In genomic region chr10:128950208-128950887, GRCm38 (mm10) we compare ENCODE assay signal across 36 mouse cellular contexts. TPM values are rescaled to one million over a fixed set of nuclear protein-coding genes. Genes with fewer than 3 reads are reported as not detected.
DNase-seq lines count a peak whose midpoint lies in the region; ATAC-seq and TF ChIP-seq lines count a peak whose summit lies in the region.
"Had no signal": no experiment of that assay in that cellular context is flagged by ENCODE, and none has a peak within 500 bp of the region (broad histone marks: within the 10 kb centered on the region; RNA-seq: fewer than 3 reads in every experiment).

No protein-coding gene starts in this region.

- H3K27ac ChIP-seq in intestine, embryonic 15.5 days, result no peak overlapping the region
- H3K27ac ChIP-seq in intestine, embryonic 16.5 days (ENCODE audit: low read length), result no peak overlapping the region
- H3K27ac ChIP-seq: embryonic facial prominence, embryonic 12.5 days; forebrain, embryonic 10.5 days; forebrain, embryonic 15.5 days; heart, embryonic 10.5 days; hindbrain, embryonic 13.5 days; liver, embryonic 15.5 days; lung, embryonic 15.5 days; stomach, embryonic 15.5 days had no signal

- in situ Hi-C loops in Patski (cut with MboI; ENCODE audit: low pct_unique_long_range_greater_than_20kb), result no loop called here

- H3K4me1 ChIP-seq in intestine, embryonic 15.5 days (replicated peaks), result no peaks in the 10 kb centered on the region
- no peaks in the 10 kb centered on the region for H3K4me1 ChIP-seq in intestine, embryonic 16.5 days (ENCODE audit: control insufficient read depth, insufficient read depth, low read length)
- H3K4me1 ChIP-seq: embryonic facial prominence, embryonic 12.5 days; forebrain, embryonic 10.5 days; forebrain, embryonic 15.5 days; hindbrain, embryonic 13.5 days; liver, embryonic 15.5 days; lung, embryonic 15.5 days; stomach, embryonic 15.5 days had no signal

- no peaks in the 10 kb centered on the region for H3K27me3 ChIP-seq in intestine, embryonic 15.5 days (replicated peaks)
- H3K27me3 ChIP-seq in intestine, embryonic 16.5 days (replicated peaks; ENCODE audit: control insufficient read depth, insufficient read depth, low read length), result no peaks in the 10 kb centered on the region
- H3K27me3 ChIP-seq in Patski, result no peaks in the 10 kb centered on the region
- H3K27me3 ChIP-seq: embryonic facial prominence, embryonic 12.5 days; forebrain, embryonic 15.5 days; hindbrain, embryonic 13.5 days; lung, embryonic 15.5 days; stomach, embryonic 15.5 days had no signal

- TF ChIP-seq CTCF in Patski (IDR thresholded peaks at IDR 0.05), result no peak

- no peaks in the 10 kb centered on the region for H3K9me3 ChIP-seq in intestine, embryonic 15.5 days
- no peaks in the 10 kb centered on the region for H3K9me3 ChIP-seq in intestine, embryonic 16.5 days (ENCODE audit: control insufficient read depth, low read length)
- H3K9me3 ChIP-seq: embryonic facial prominence, embryonic 12.5 days; forebrain, embryonic 10.5 days; forebrain, embryonic 15.5 days; heart, embryonic 10.5 days; hindbrain, embryonic 13.5 days; liver, embryonic 15.5 days; lung, embryonic 15.5 days; stomach, embryonic 15.5 days had no signal

- DNase-seq in right cerebral cortex, adult 18-20 months, result peak; percentile 18
- no peak for DNase-seq in right cerebral cortex, postnatal 10 days (ENCODE audit: low spot score in 2 of 2)
- no peak for DNase-seq in Patski (ENCODE audit: low read depth, low spot score)
- no peak for DNase-seq in adrenal gland, postnatal 4 days (ENCODE audit: low spot score in 2 of 2)
- DNase-seq in thymus, postnatal 14 days, result no peak
- DNase-seq: adrenal gland, postnatal 10 days; B cell, adult 2 months; cerebellum, adult 11-12 months; cerebellum, adult 9-11 months; embryo, embryonic 11 days; gastrocnemius, postnatal 10 days; heart, postnatal 36 days; kidney, adult 11 months; kidney, postnatal 10 days; layer of hippocampus, postnatal 36 days; liver; right cerebral cortex, postnatal 25 days had no signal

- H3K36me3 ChIP-seq in intestine, embryonic 15.5 days, result no peaks in the 10 kb centered on the region
- H3K36me3 ChIP-seq in intestine, embryonic 16.5 days (ENCODE audit: control insufficient read depth, insufficient read depth, low read length), result no peaks in the 10 kb centered on the region
- H3K36me3 ChIP-seq: embryonic facial prominence, embryonic 12.5 days; forebrain, embryonic 10.5 days; forebrain, embryonic 15.5 days; heart, embryonic 10.5 days; hindbrain, embryonic 13.5 days; liver, embryonic 15.5 days; lung, embryonic 15.5 days; stomach, embryonic 15.5 days had no signal

- no peak overlapping the region for H3K4me3 ChIP-seq in intestine, embryonic 15.5 days (replicated peaks)
- no peak overlapping the region for H3K4me3 ChIP-seq in intestine, embryonic 16.5 days (ENCODE audit: low read length)
- H3K4me3 ChIP-seq: embryonic facial prominence, embryonic 12.5 days; forebrain, embryonic 10.5 days; forebrain, embryonic 15.5 days; heart, embryonic 10.5 days; hindbrain, embryonic 13.5 days; liver, embryonic 15.5 days; lung, embryonic 15.5 days; stomach, embryonic 15.5 days had no signal

- H3K9ac ChIP-seq in intestine, embryonic 15.5 days, result no peak overlapping the region
- H3K9ac ChIP-seq in intestine, embryonic 16.5 days (ENCODE audit: low read depth, low read length), result no peak overlapping the region
- H3K9ac ChIP-seq: embryonic facial prominence, embryonic 12.5 days; forebrain, embryonic 15.5 days; hindbrain, embryonic 13.5 days; liver, embryonic 15.5 days; lung, embryonic 15.5 days; stomach, embryonic 15.5 days had no signal

- 58% methylated on average over 16 of the region's 16 CpGs for WGBS in intestine, embryonic 15.5 days
- 58% methylated on average over 16 of the region's 16 CpGs for WGBS in intestine, embryonic 16.5 days

- POLR2A ChIA-PET in Patski (lab: Charles Lee), result interaction anchor here (1.1 kb wide), 1 partner anchor 27 kb away, joined by 3 read pairs; the partner anchor contains the start of gene Bloc1s1

- peak; percentile 36; the same call in 1 of the 2 replicates for ATAC-seq in intestine, embryonic 15.5 days
- no peak for ATAC-seq in intestine, embryonic 16.5 days
- peak; percentile 37 for ATAC-seq in Patski
- ATAC-seq: forebrain, embryonic 15.5 days had no signal

- CTCF ChIA-PET in Patski (lab: Charles Lee), result interaction anchor here (0.6 to 2.1 kb wide), 2 partner anchors 27 kb away, joined by 3 to 7 read pairs; partner anchors contain the start of gene Bloc1s1

- no peak overlapping the region for H3K4me2 ChIP-seq in intestine, embryonic 15.5 days (replicated peaks)
- H3K4me2 ChIP-seq in intestine, embryonic 16.5 days (ENCODE audit: low read depth, low read length), result no peak overlapping the region
- H3K4me2 ChIP-seq: embryonic facial prominence, embryonic 12.5 days; forebrain, embryonic 15.5 days; hindbrain, embryonic 13.5 days; liver, embryonic 15.5 days; lung, embryonic 15.5 days; midbrain, embryonic 11.5 days; stomach, embryonic 15.5 days had no signal

RNA-seq across cellular contexts. Expression of gene Mettl7b, which starts 10.4 kb away (rescaled TPM):
- polyA plus RNA-seq in intestine, embryonic 15.5 days (2015; fragmentation: Nextera tagmentation; extraction: Ambion mirVana), result 12.0 and 12.3 TPM in 2 replicates
- 23.2 and 28.6 TPM in 2 replicates for polyA plus RNA-seq in intestine, embryonic 16.5 days (2015; fragmentation: Nextera tagmentation; extraction: Ambion mirVana)
- 6.1 TPM for polyA plus RNA-seq in Patski (2021)
- total RNA-seq in adrenal gland, postnatal 4 days (2021), result 10 to 100 TPM in 1 of 2 experiments, 1 to 10 TPM in 1; 5.4 to 10.0 TPM
- total RNA-seq: heart, postnatal 36 days; layer of hippocampus, postnatal 36 days; left cerebral cortex, postnatal 10 days; megakaryocyte progenitor cell, adult 5-6 weeks had no signal
- polyA plus RNA-seq: forebrain, embryonic 10.5 days; forebrain, embryonic 15.5 days; heart, embryonic 10.5 days; hindbrain, embryonic 13.5 days; limb, embryonic 11.5 days; liver, embryonic 15.5 days; lung, embryonic 15.5 days; midbrain, embryonic 11.5 days; neural tube, embryonic 14.5 days had no signal

RNA-seq across cellular contexts. Expression of gene Itga7, which starts 16.7 kb away (rescaled TPM):
- 2.9 and 3.8 TPM in 2 replicates for polyA plus RNA-seq in intestine, embryonic 15.5 days (2015; fragmentation: Nextera tagmentation; extraction: Ambion mirVana)
- 3.3 and 3.7 TPM in 2 replicates for polyA plus RNA-seq in intestine, embryonic 16.5 days (2015; fragmentation: Nextera tagmentation; extraction: Ambion mirVana)
- 20.3 TPM for polyA plus RNA-seq in Patski (2021)
- total RNA-seq in adrenal gland, postnatal 4 days (2021), result 10 to 100 TPM; 13.9 to 17.2 TPM

RNA-seq across cellular contexts. Expression of gene Bloc1s1, which starts 26.5 kb away (rescaled TPM):
- polyA plus RNA-seq in intestine, embryonic 15.5 days (2015; fragmentation: Nextera tagmentation; extraction: Ambion mirVana), result 194 and 203 TPM in 2 replicates
- 208 and 220 TPM in 2 replicates for polyA plus RNA-seq in intestine, embryonic 16.5 days (2015; fragmentation: Nextera tagmentation; extraction: Ambion mirVana)
- polyA plus RNA-seq in Patski (2021), result 203 TPM
- 100 to 1,000 TPM; 158 to 168 TPM for total RNA-seq in adrenal gland, postnatal 4 days (2021)

RNA-seq across cellular contexts. Expression of gene Rdh5, which starts 27.7 kb away (rescaled TPM):
- polyA plus RNA-seq in intestine, embryonic 15.5 days (2015; fragmentation: Nextera tagmentation; extraction: Ambion mirVana), result 11.7 and 12.0 TPM in 2 replicates
- 18.6 and 18.8 TPM in 2 replicates for polyA plus RNA-seq in intestine, embryonic 16.5 days (2015; fragmentation: Nextera tagmentation; extraction: Ambion mirVana)
- polyA plus RNA-seq in Patski (2021), result 10.8 TPM
- 10 to 100 TPM; 13.5 to 24.2 TPM for total RNA-seq in adrenal gland, postnatal 4 days (2021)

RNA-seq across cellular contexts. Expression of gene Olfr9, which starts 38.9 kb away (rescaled TPM):
- polyA plus RNA-seq in intestine, embryonic 15.5 days (2015; fragmentation: Nextera tagmentation; extraction: Ambion mirVana), result not detected in 2 replicates
- not detected in 2 replicates for polyA plus RNA-seq in intestine, embryonic 16.5 days (2015; fragmentation: Nextera tagmentation; extraction: Ambion mirVana)
- polyA plus RNA-seq in Patski (2021), result not detected
- total RNA-seq in adrenal gland, postnatal 4 days (2021), result not detected
- total RNA-seq: adrenal gland, postnatal 10 days; gastrocnemius, postnatal 10 days; heart, postnatal 36 days; layer of hippocampus, postnatal 36 days; left cerebral cortex, postnatal 10 days; megakaryocyte progenitor cell, adult 5-6 weeks had no signal
- polyA plus RNA-seq: embryonic facial prominence, embryonic 12.5 days; forebrain, embryonic 10.5 days; forebrain, embryonic 15.5 days; gonadal fat pad, adult 2 months; heart, embryonic 10.5 days; heart, embryonic 16.5 days; hindbrain, embryonic 13.5 days; large intestine, adult 2 months; limb, embryonic 11.5 days; liver, embryonic 15.5 days; lung, embryonic 15.5 days; midbrain, embryonic 11.5 days; neural tube, embryonic 14.5 days; stomach, embryonic 15.5 days; thymus, postnatal 0 days had no signal
